Comparison of ENCODE assay signal across 24 mouse cellular contexts in genomic region chr5:113579128-113579527, GRCm38 (mm10).
A peak's percentile ranks its signal among the peaks of the same experiment; 100 is the strongest.
DNase-seq lines count a peak whose midpoint lies in the region; ATAC-seq and TF ChIP-seq lines count a peak whose summit lies in the region.
"Had no signal": no experiment of that assay in that cellular context is flagged by ENCODE, and none has a peak within 500 bp of the region (broad histone marks: within the 10 kb centered on the region; RNA-seq: fewer than 3 reads in every experiment).

No protein-coding gene starts in this region.

- intact Hi-C loops in left cerebral cortex, adult 2 months (cut with DNase I): loop anchor here (5.0 kb wide), 1 partner anchor 87 kb away; the partner anchor contains the start of gene Wscd2

- peak overlapping the region; percentile 24 for H3K27ac ChIP-seq in left cerebral cortex, adult 2 months
- H3K27ac ChIP-seq: gastrocnemius, adult 2 months; limb, embryonic 12.5 days; liver, embryonic 15.5 days; stomach, embryonic 15.5 days had no signal

- no peak for DNase-seq in frontal cortex, postnatal 14 days (ENCODE audit: low spot score in 2 of 2)
- no peak for DNase-seq in left cerebral cortex, adult 2 months (ENCODE audit: extremely low spot score in 1 of 2, low spot score in 2 of 2)
- no peak for DNase-seq in left cerebral cortex, adult 18-20 months (ENCODE audit: low spot score in 2 of 2)
- DNase-seq in right cerebral cortex, adult 2 months (ENCODE audit: low spot score in 2 of 2): peak; percentile 44 to 53
- DNase-seq in right cerebral cortex, postnatal 14 days: no peak
- peak; percentile 45 for DNase-seq in telencephalon, adult 2 months (ENCODE audit: low read depth, low spot score)
- DNase-seq: adrenal gland, adult 2 months; adrenal gland, postnatal 36 days; B cell, adult 2 months; cerebellum, adult 8-10 months; cerebellum, postnatal 36 days; gastrocnemius, adult 2 months; gastrocnemius, postnatal 36 days; heart, adult 18-20 months; kidney, adult 18-20 months; kidney, postnatal 36 days; lung, postnatal 14 days; right cerebral cortex, postnatal 25 days; thymus, postnatal 14 days had no signal

- no peak overlapping the region for H3K4me3 ChIP-seq in left cerebral cortex, adult 2 months
- H3K4me3 ChIP-seq: gastrocnemius, adult 2 months; limb, embryonic 12.5 days; liver, embryonic 15.5 days; stomach, embryonic 15.5 days had no signal

- TF ChIP-seq CTCF in left cerebral cortex, adult 2 months (IDR thresholded peaks at IDR 0.05): no peak

- peak; percentile 80 for ATAC-seq in frontal cortex, adult (ENCODE audit: low TSS enrichment)
- ATAC-seq in inflammation-experienced regulatory T-cells, adult 6 months: no peak

Comparison
In these comparisons a context has a peak if more than half of its experiments do, and no peak if none do; other contexts are left out.
1. DNase-seq: peak in right cerebral cortex, adult 2 months (2 of 2) and telencephalon, adult 2 months (single experiment); none in frontal cortex, postnatal 14 days (0 of 2), left cerebral cortex, adult 2 months (0 of 2), left cerebral cortex, adult 18-20 months (0 of 2) and right cerebral cortex, postnatal 14 days (single experiment).